Mouse (Mus musculus) kidney, postnatal 14 days (tissue): ENCODE measurements around the gene Olfr1028.

Experiments used
- DNase-seq: peaks from one replicate; pipeline ENCODE4 v3.0.0; 2022; ENCODE audit warnings: mixed read lengths

The Olfr1028 gene

DNA sequence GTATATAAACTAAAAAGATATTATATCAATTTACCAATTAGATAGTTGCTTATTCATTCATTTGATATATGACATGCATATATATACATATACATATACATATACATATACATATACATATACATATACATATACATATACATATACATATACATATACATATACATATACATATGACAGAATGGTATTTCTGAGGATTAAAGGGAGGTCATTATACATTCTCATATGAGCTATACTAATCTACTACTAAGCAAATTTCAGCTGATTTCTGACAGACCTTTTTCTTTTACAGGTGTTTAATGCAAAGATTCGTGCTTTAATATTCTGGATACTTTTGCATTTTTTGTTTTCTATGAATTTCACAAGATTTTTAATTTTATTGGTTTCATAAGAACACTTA is at the start of gene Olfr1028:
Olfr1028 (plus strand) TSS at position 301 of the 400 bp plus-strand sequence.
- DNase-seq, result no peak

DNA sequence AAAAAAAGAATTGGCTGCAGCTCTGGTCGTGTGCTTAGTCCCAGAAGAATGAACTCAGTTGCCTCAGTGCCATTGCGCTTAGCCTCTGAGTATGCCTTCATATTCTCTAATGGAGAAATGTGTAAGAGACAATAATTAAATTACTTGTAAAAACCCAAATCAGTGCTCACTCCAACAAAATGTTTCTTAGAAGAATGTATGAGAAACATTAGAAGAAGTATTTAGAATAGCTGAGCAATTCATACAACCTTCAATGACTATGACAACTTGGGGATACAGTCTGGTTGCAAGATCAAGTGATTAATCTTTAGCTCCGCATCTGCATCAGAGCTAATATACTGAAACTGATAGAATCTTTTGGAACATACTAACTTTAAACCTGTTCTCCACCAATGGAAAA is 45.3 kb upstream of the Olfr1028 start, which contains the start of gene Olfr1024:
Olfr1024 (minus strand) TSS at position 101 of the 400 bp plus-strand sequence.
- DNase-seq, result no peak

DNA sequence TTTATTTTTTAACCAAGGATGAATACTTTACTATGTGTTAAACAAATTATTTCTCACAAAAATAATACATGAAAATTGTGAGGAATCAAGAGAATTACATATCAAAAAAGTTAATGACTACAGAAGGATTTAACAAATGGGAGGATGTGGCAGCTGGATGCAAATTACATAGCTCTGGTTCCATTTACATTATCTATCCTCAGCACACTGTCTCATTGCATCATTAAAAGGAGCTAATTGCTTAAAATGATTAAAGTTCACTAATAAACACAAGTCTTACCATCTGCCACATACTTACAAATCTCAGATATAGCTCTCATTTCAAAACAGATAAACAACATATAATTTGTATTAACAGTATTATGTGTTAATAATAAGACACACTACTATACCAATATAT is 37.0 kb upstream of the Olfr1028 start:
- DNase-seq, result no peak

DNA sequence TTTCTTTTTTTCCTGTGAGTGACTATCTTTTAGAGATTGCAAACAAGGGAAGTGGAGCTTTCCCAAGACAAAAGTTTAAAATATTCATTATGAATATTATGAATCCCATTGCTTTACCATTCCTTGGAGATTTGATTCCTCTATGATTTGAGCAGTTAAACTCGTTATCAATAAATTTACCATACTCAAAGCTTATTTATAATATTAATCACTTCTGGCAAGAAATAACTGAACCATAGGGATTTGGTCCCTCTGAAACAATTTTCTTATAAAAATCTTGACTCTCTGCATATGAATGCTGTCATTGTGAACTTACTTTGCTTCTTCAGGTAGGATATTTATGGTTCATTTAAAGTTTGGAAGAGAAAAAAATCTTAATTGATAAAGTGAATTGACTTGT is 35.3 kb upstream of the Olfr1028 start, which contains the start of gene Olfr1025-ps1:
Olfr1025-ps1 (plus strand) TSS at position 301 of the 400 bp plus-strand sequence.
- no peak for DNase-seq

DNA sequence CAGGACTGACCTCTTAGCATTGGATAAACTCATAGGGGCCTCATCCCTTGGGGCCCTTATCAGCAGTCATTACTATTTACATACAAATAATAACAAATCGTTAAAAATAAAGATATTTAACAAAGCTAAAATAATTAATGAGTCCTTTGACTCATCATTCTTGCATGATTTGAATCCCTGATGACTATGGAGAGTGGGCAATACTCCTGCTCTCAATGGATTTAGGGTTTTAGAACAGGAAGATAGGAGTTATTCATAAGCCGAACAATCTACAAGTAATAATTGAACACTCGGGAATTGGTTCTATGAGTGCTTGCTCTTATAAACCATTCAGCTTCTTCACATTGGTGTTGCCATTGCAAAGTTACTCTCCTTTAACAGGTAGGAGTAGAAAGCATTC is 29.0 kb upstream of the Olfr1028 start, which contains the start of gene Olfr1026:
Olfr1026 (plus strand) TSS at position 301 of the 400 bp plus-strand sequence.
- DNase-seq, result no peak

DNA sequence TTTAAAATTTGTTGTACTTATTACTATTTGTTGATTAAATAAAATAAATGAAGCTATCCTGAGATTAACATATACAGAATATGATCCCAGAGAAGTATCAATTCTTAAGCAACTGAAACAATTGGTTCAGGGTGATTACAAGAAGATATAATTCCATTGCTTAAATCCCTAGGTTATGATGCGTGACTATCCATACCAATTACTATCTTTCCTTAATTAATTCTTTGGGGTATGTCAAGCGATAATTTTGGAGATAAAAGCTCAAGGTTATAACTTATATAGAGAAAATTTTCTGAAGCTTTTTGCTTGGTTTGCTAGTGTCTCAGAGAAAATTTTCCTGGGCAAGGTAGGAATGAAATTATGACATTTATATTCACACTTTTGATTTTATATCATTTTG is 23.4 kb downstream of the Olfr1028 start, which contains the start of gene Olfr1029:
Olfr1029 (plus strand) TSS at position 301 of the 400 bp plus-strand sequence.
- DNase-seq, result no peak

DNA sequence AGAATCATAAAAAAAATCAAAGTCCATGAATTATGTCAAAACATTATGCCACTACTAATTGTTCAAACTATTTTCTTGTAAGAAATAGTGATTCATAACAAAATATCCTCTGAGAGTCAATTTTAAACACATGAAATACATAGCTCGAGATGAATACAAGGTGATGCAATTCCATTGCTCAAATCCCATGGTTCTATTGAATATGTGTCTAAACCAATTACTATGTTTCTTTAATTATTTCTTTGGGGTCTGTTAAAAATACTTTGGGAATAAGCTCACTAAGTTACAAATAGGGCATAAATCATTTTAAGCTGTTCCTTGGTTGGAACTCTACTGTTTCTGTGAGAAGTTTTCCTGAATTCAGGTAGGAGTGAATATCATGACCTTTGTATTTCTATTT is 28.7 kb downstream of the Olfr1028 start, which contains the start of gene Olfr1030:
Olfr1030 (plus strand) TSS at position 301 of the 400 bp plus-strand sequence.
- DNase-seq, result no peak

DNA sequence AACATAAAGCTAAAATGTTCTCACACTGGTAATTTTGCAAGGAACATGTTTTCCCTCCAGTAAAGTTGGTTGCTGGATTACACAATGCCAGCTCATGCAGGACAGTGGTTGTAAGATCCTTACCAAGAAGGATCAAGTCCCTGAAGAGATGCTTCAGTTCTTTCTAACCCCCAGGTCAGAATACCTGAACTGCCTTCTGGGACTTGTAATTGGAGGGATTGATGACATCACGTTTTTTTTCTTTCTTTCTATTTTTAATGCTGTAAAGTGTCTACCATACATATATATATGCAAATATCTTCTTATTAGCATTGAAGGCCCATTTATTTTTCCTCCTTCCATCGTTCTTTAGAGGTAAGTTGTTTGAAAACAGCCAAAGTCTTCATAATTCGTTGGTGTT is 39.8 kb downstream of the Olfr1028 start, which contains the start of gene Olfr1031:
Olfr1031 (plus strand) TSS at position 301 of the 400 bp plus-strand sequence.
- no peak for DNase-seq
